Mouse (Mus musculus) stomach, embryonic 15.5 days (tissue): ENCODE results near the gene Rnase12. TPM values are rescaled to one million over a fixed set of nuclear protein-coding genes. Genes with fewer than 3 reads are reported as not detected.
A peak's percentile ranks its signal among the peaks of the same experiment; 100 is the strongest.
"Not testable (repeated sequence)": the region's sequence is repeated elsewhere in the genome, so short reads cannot be mapped to it uniquely, and the experiment has no call there.

ENCODE experiments used
- ATAC-seq: fragments of 200-750 bp; cut with Nextera tagmentation; 2 replicates; pipeline ENCODE4 v1.8.0; 2017; ENCODE audit warnings: low read depth, moderate number of reproducible peaks, moderate TSS enrichment; ENCODE audit not compliant: insufficient read depth, low FRiP score
- H3K27ac ChIP-seq: fragments of 300-500 bp; sonication (generic); 2 replicates; pipeline ENCODE4 v1.5.1; 2015; ENCODE audit warnings: mild to moderate bottlenecking, inconsistent platforms
- H3K27me3 ChIP-seq: fragments of 300-500 bp; sonication (generic); replicated peaks from 2 replicates; pipeline ENCODE4 v1.6.1; 2015; ENCODE audit warnings: inconsistent platforms
- H3K36me3 ChIP-seq: fragments of 300-500 bp; sonication (generic); 2 replicates; pipeline ENCODE4 v1.6.1; 2015; ENCODE audit warnings: inconsistent platforms
- H3K4me1 ChIP-seq: fragments of 300-500 bp; sonication (generic); 2 replicates; pipeline ENCODE4 v1.6.1; 2015; ENCODE audit warnings: inconsistent platforms
- H3K4me2 ChIP-seq: fragments of 300-500 bp; sonication (generic); 2 replicates; pipeline ENCODE4 v1.6.1; 2015; ENCODE audit warnings: mild to moderate bottlenecking, inconsistent platforms
- H3K4me3 ChIP-seq: fragments of 300-500 bp; sonication (generic); replicated peaks from 2 replicates; pipeline ENCODE4 v1.5.1; 2015; ENCODE audit warnings: inconsistent platforms
- H3K9ac ChIP-seq: fragments of 300-500 bp; sonication (generic); 2 replicates; pipeline ENCODE4 v1.6.1; 2015; ENCODE audit warnings: inconsistent platforms
- H3K9me3 ChIP-seq: fragments of 300-500 bp; sonication (generic); 2 replicates; pipeline ENCODE4 v1.6.1; 2016; ENCODE audit warnings: inconsistent platforms
- WGBS: fragments of 180-500 bp; shearing (Covaris S2); methylation state at CpG from one replicate; pipeline ENCODE4 v1.1.7; 2015; 5-methylcytosine and 5-hydroxymethylcytosine counted together
- polyA plus RNA-seq: library from polyadenylated mRNA; unstranded; fragments of >200 nt; fragmentation: Nextera tagmentation; extraction: Ambion mirVana; gene quantifications from 2 replicates; pipeline ENCODE4 v1.2.1, GENCODE M21; 2015

Gene Rnase12
- polyA plus RNA-seq, 1 experiment from 2014 or later: 0.83 TPM

- Histone ChIP-seq H3K27ac (no peak overlapping the region), H3K36me3 (no peaks in the 10 kb centered on the region), H3K4me3 (no peak overlapping the region), H3K4me2 (no peak overlapping the region), H3K9ac (no peak overlapping the region), H3K4me1 (no peaks in the 10 kb centered on the region), H3K9me3 (no peaks in the 10 kb centered on the region), H3K27me3 (no peaks in the 10 kb centered on the region)
- WGBS: 24% methylated on average over 5 of the region's 5 CpGs
- ATAC-seq: no peak
These were observed 9.6 kb downstream of the Rnase12 start for GRCm38 (mm10) chr14:51047846-51048245.

GRCm38 (mm10) chr14:51041769-51042168 lies 15.7 kb downstream of the Rnase12 start, which contains the start of gene Rnase9:
Gene Rnase9, minus strand, starts transcription at chr14:51041869.
- 81% methylated on average over 6 of the region's 6 CpGs for WGBS
- Histone ChIP-seq H3K9ac (no peak within 1 kb of the TSS), H3K27me3 (no peaks in the 10 kb centered on the region), H3K36me3 (no peaks in the 10 kb centered on the region), H3K4me1 (no peaks in the 10 kb centered on the region), H3K27ac (no peak within 1 kb of the TSS), H3K4me3 (no peak within 1 kb of the TSS), H3K4me2 (no peak within 1 kb of the TSS), H3K9me3 (no peaks in the 10 kb centered on the region)
- no peak for ATAC-seq

DNA sequence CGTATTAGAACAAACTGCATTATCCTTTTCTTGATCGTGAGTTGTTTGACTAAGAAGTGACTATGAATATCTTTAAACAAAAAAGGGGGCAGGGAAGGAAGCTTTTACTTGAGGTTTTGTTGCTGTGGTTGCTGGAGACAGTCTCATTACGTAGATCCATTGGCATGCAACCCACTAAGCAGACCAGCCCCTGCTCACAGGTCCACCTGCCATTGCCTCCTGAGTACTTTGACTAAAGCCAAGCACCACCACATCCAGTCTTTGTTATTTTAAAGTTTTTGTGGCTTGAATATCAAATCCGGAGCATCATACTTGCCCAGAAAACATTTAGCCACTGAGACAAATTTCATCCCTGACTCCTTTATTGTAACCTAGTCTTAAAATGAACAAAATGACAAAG lies 21.2 kb downstream of the Rnase12 start:
- ATAC-seq: no peak
- H3K9ac ChIP-seq: no peak overlapping the region
- no peaks in the 10 kb centered on the region for H3K9me3 ChIP-seq
- no peak overlapping the region for H3K4me3 ChIP-seq
- no peaks in the 10 kb centered on the region for H3K4me1 ChIP-seq
- WGBS: 74% methylated on average over 4 of the region's 4 CpGs
- no peaks in the 10 kb centered on the region for H3K36me3 ChIP-seq
- no peak overlapping the region for H3K27ac ChIP-seq
- H3K27me3 ChIP-seq: no peaks in the 10 kb centered on the region
- no peak overlapping the region for H3K4me2 ChIP-seq

DNA sequence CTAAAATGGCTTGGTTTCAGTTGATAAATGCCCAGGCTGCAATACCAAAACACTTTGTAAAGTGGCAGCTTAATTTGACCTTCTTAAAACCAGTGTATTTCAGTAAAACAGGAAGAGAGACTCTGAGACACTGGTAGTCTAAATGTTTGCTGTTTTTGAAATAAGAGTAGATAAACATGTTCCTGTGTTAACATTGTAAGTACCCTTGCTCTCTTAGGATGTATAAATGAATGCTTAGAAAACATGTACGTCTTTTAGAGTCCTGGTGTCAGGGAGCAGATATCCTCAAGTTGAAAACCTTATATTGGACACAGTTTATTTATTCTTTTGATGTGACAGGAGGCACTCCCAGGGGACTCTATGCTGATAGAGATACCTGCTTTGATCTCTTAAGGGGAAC lies 22.3 kb downstream of the Rnase12 start:
- Histone ChIP-seq H3K9ac (no peak overlapping the region), H3K27ac (no peak overlapping the region), H3K36me3 (no peaks in the 10 kb centered on the region), H3K4me3 (no peak overlapping the region), H3K4me2 (no peak overlapping the region), H3K4me1 (no peaks in the 10 kb centered on the region), H3K9me3 (no peaks in the 10 kb centered on the region), H3K27me3 (no peaks in the 10 kb centered on the region)
- 45% methylated on average over 1 of the region's 1 CpGs for WGBS
- ATAC-seq: no peak

GRCm38 (mm10) chr14:51027387-51028155 lies 29.9 kb downstream of the Rnase12 start:
- no peak overlapping the region for H3K4me2 ChIP-seq
- no peak for ATAC-seq
- H3K9me3 ChIP-seq: no peaks in the 10 kb centered on the region
- no peak overlapping the region for H3K27ac ChIP-seq
- H3K4me3 ChIP-seq: no peak overlapping the region
- H3K4me1 ChIP-seq: no peaks in the 10 kb centered on the region
- H3K27me3 ChIP-seq: no peaks in the 10 kb centered on the region
- H3K9ac ChIP-seq: no peak overlapping the region
- 60% methylated on average over 3 of the region's 3 CpGs for WGBS
- H3K36me3 ChIP-seq: no peaks in the 10 kb centered on the region

- ATAC-seq: peak; percentile 39; the same call in 1 of the 2 replicates
- Histone ChIP-seq H3K9me3 (no peaks in the 10 kb centered on the region), H3K4me3 (no peak overlapping the region), H3K9ac (no peak overlapping the region), H3K4me1 (no peaks in the 10 kb centered on the region), H3K4me2 (no peak overlapping the region), H3K27me3 (no peaks in the 10 kb centered on the region), H3K36me3 (no peaks in the 10 kb centered on the region), H3K27ac (no peak overlapping the region)
- 38% methylated on average over 5 of the region's 5 CpGs for WGBS
These were observed 30.9 kb downstream of the Rnase12 start for GRCm38 (mm10) chr14:51026391-51027133.

- WGBS: 82% methylated on average over 1 of the region's 1 CpGs
- no peak overlapping the region for H3K27ac ChIP-seq
- H3K4me2 ChIP-seq: no peak overlapping the region
- no peak overlapping the region for H3K9ac ChIP-seq
- H3K36me3 ChIP-seq: no peaks in the 10 kb centered on the region
- no peak overlapping the region for H3K4me3 ChIP-seq
- ATAC-seq: no peak
- no peaks in the 10 kb centered on the region for H3K4me1 ChIP-seq
- no peaks in the 10 kb centered on the region for H3K27me3 ChIP-seq
- no peaks in the 10 kb centered on the region for H3K9me3 ChIP-seq
These were observed 32.6 kb downstream of the Rnase12 start for GRCm38 (mm10) chr14:51024820-51025219.

GRCm38 (mm10) chr14:51023457-51023856 lies 34.0 kb downstream of the Rnase12 start:
- WGBS: 69% methylated on average over 4 of the region's 4 CpGs
- H3K9me3 ChIP-seq: no peaks in the 10 kb centered on the region
- H3K4me1 ChIP-seq: no peaks in the 10 kb centered on the region
- no peak for ATAC-seq
- no peak overlapping the region for H3K9ac ChIP-seq
- H3K27ac ChIP-seq: no peak overlapping the region
- no peak overlapping the region for H3K4me2 ChIP-seq
- no peaks in the 10 kb centered on the region for H3K36me3 ChIP-seq
- H3K4me3 ChIP-seq: no peak overlapping the region
- H3K27me3 ChIP-seq: no peaks in the 10 kb centered on the region

DNA sequence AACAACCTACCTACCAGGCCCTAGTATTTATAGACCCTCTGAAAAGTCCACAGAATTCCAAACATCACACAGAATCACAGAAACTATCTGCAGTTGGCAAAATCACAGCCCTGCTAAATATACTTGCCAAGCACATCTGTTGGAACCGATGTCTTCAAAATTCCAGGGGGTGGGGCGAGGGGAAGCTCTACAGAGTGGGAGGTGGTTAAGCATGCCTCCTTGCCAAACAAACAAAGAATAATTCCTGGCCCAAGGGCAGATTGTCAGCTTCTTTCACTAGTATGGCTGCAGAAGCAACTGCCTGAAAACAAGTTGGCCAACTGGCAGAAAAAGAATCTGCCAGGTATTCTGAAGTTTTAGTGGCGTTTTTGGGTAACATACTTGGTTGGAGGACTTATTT lies 40.2 kb downstream of the Rnase12 start:
- Histone ChIP-seq H3K27ac (no peak overlapping the region), H3K27me3 (no peaks in the 10 kb centered on the region), H3K9me3 (no peaks in the 10 kb centered on the region), H3K36me3 (no peaks in the 10 kb centered on the region), H3K4me3 (no peak overlapping the region), H3K9ac (no peak overlapping the region), H3K4me2 (no peak overlapping the region), H3K4me1 (no peaks in the 10 kb centered on the region)
- 69% methylated on average over 3 of the region's 3 CpGs for WGBS
- ATAC-seq: no peak

GRCm38 (mm10) chr14:51015780-51016179 lies 41.7 kb downstream of the Rnase12 start:
- no peaks in the 10 kb centered on the region for H3K9me3 ChIP-seq

GRCm38 (mm10) chr14:51014724-51015123 lies 42.7 kb downstream of the Rnase12 start:
- not testable (repeated sequence) for ATAC-seq, H3K4me3 ChIP-seq, H3K27me3 ChIP-seq, H3K9ac ChIP-seq, H3K36me3 ChIP-seq, H3K9me3 ChIP-seq, H3K27ac ChIP-seq, H3K4me1 ChIP-seq, H3K4me2 ChIP-seq
- 82% methylated on average over 3 of the region's 3 CpGs for WGBS

More at GRCm38 (mm10) chr14:51015780-51016179, 41.7 kb downstream of the Rnase12 start:
- Histone ChIP-seq H3K4me2 (no peak overlapping the region), H3K4me3 (no peak overlapping the region), H3K36me3 (no peaks in the 10 kb centered on the region), H3K4me1 (no peaks in the 10 kb centered on the region), H3K27ac (no peak overlapping the region), H3K27me3 (no peaks in the 10 kb centered on the region), H3K9ac (no peak overlapping the region)
- no peak for ATAC-seq

DNA sequence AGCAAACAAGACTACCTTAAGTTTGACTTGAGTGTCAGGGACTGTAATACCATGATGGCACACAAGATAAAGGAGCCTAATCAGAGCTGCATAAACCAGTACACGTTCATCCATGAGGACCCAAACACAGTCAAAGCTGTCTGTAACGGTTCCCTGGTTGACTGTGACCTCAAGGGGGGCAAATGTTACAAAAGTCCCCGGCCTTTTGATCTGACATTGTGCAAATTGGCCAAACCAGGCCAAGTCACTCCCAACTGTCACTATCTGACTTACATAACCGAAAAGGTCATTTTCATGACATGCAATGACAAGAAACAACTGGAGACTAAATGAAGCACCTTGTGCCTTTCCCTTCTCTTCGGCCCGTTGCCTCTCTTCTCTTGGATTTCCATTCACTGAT lies 47.9 kb downstream of the Rnase12 start:
- Histone ChIP-seq H3K4me3 (no peak overlapping the region), H3K4me1 (peaks cover 4% of the 10 kb centered on the region; the same call in 1 of the 2 replicates), H3K27ac (peak overlapping the region; percentile 89; the same call in 1 of the 2 replicates), H3K9me3 (no peaks in the 10 kb centered on the region), H3K36me3 (no peaks in the 10 kb centered on the region), H3K27me3 (no peaks in the 10 kb centered on the region), H3K4me2 (no peak overlapping the region), H3K9ac (no peak overlapping the region)
- WGBS: 80% methylated on average over 6 of the region's 6 CpGs
- ATAC-seq: no peak
